In the genomic region with DNA sequence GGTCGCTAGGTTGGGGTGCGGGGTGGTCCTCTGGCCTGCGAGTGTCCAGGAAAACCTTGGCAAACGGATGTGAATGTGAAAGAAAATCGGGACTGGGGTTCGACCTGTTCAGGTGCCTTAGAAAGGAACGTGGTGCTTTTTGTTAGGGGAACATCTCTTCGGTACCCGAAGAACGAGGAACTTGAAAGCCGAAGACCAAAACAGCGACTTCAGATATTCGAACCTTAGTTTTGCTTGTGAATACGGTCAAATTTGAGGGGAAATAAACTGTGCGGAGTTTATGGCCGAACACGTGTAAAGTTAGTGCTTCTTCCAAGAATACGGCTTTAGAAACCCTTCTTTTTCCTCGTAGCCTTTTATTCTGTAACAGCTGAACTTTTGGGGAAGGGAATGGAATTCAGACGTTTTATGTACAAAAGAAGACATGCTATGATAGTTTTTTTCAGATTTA, we compare ENCODE assay signal across 8 mouse cellular contexts. TPM values are rescaled to one million over a fixed set of nuclear protein-coding genes. Genes with fewer than 3 reads are reported as not detected.
A peak's percentile ranks its signal among the peaks of the same experiment; 100 is the strongest.
DNase-seq lines count a peak whose midpoint lies in the region; ATAC-seq and TF ChIP-seq lines count a peak whose summit lies in the region.

No protein-coding gene starts in this region.

- no peaks in the 10 kb centered on the region for H3K27me3 ChIP-seq in liver, adult 2 months (ENCODE audit: control insufficient read depth, insufficient read depth, low read length)
- H3K27me3 ChIP-seq in hindbrain, embryonic 15.5 days, result no peaks in the 10 kb centered on the region
- no peaks in the 10 kb centered on the region for H3K27me3 ChIP-seq in midbrain, embryonic 14.5 days (ENCODE audit: control insufficient read depth, insufficient read depth, low read length)

- H3K79me2 ChIP-seq in liver, adult 2 months (ENCODE audit: control insufficient read depth, insufficient read depth, low read length), result peaks cover 15% of the 10 kb centered on the region

- peaks cover 19% of the 10 kb centered on the region for H3K4me1 ChIP-seq in liver, adult 2 months (ENCODE audit: control insufficient read depth, insufficient read depth, low read length)
- H3K4me1 ChIP-seq in bone marrow macrophage, adult 2 months (ENCODE audit: control insufficient read depth, insufficient read depth, low read length), result peaks cover 17% of the 10 kb centered on the region
- H3K4me1 ChIP-seq in hindbrain, embryonic 15.5 days (replicated peaks), result peaks cover 27% of the 10 kb centered on the region
- peaks cover 28% of the 10 kb centered on the region for H3K4me1 ChIP-seq in midbrain, embryonic 14.5 days (ENCODE audit: control insufficient read depth, insufficient read depth, low read length)

- H3K4me3 ChIP-seq in liver, adult 2 months (ENCODE audit: insufficient read depth, low read depth, low read length), result peak overlapping the region; percentile 100
- peak overlapping the region; percentile 94 for H3K4me3 ChIP-seq in bone marrow macrophage, adult 2 months (ENCODE audit: insufficient read depth, low read length)
- peak overlapping the region; percentile 93 for H3K4me3 ChIP-seq in hindbrain, embryonic 15.5 days
- peak overlapping the region; percentile 86 for H3K4me3 ChIP-seq in midbrain, embryonic 14.5 days (replicated peaks; ENCODE audit: low read depth, low read length)

- peak overlapping the region; percentile 99 for H3K9ac ChIP-seq in liver, adult 2 months (ENCODE audit: low read depth, low read length)
- peak overlapping the region; percentile 100 for H3K9ac ChIP-seq in hindbrain, embryonic 15.5 days
- H3K9ac ChIP-seq in midbrain, embryonic 14.5 days (replicated peaks; ENCODE audit: low read length), result peak overlapping the region; percentile 98

- H3K4me2 ChIP-seq in hindbrain, embryonic 15.5 days, result peak overlapping the region; percentile 89
- peak overlapping the region; percentile 90 for H3K4me2 ChIP-seq in midbrain, embryonic 14.5 days (ENCODE audit: low read length)

- ATAC-seq in hindbrain, embryonic 15.5 days (ENCODE audit: low FRiP score, low read depth), result no peak
- ATAC-seq in midbrain, embryonic 14.5 days (ENCODE audit: low FRiP score, low TSS enrichment), result no peak

- TF ChIP-seq CTCF in liver, adult 2 months (IDR thresholded peaks at IDR 0.05; ENCODE audit: low read depth, low read length), result no peak
- no peak for TF ChIP-seq CTCF in bone marrow macrophage, adult 2 months (IDR thresholded peaks at IDR 0.05; ENCODE audit: low read depth, low read length)

- DNase-seq in liver, adult 2 months (ENCODE audit: extremely low read depth, low read depth, low spot score), result no peak
- DNase-seq in liver, result no peak
- peak; percentile 49 for DNase-seq in midbrain, embryonic 14.5 days
- DNase-seq in layer of hippocampus, adult 18-20 months (ENCODE audit: low spot score in 2 of 2), result no peak
- DNase-seq in urinary bladder, adult 2 months (ENCODE audit: low spot score), result no peak
- no peak for DNase-seq in spleen, postnatal 14 days (ENCODE audit: low spot score in 2 of 2)

- H3K36me3 ChIP-seq in liver, adult 2 months (ENCODE audit: control insufficient read depth, insufficient read depth, low read length), result no peaks in the 10 kb centered on the region
- no peaks in the 10 kb centered on the region for H3K36me3 ChIP-seq in hindbrain, embryonic 15.5 days
- H3K36me3 ChIP-seq in midbrain, embryonic 14.5 days (ENCODE audit: control insufficient read depth, insufficient read depth, low read length), result no peaks in the 10 kb centered on the region

- no peak for TF ChIP-seq POLR2A in liver, adult 2 months (IDR thresholded peaks at IDR 0.05; ENCODE audit: extremely low read depth, insufficient read depth, low read length)
- TF ChIP-seq POLR2A in bone marrow macrophage, adult 2 months (IDR thresholded peaks at IDR 0.05; ENCODE audit: borderline replicate concordance, low read depth, low read length), result no peak

- 1% methylated on average over 20 of the region's 20 CpGs for WGBS in liver, adult 2 months
- WGBS in hindbrain, embryonic 15.5 days, result under 1% methylated on average over 20 of the region's 20 CpGs
- under 1% methylated on average over 20 of the region's 20 CpGs for whole genome bisulfite sequencing in midbrain, embryonic 14.5 days

- H3K9me3 ChIP-seq in hindbrain, embryonic 15.5 days, result no peaks in the 10 kb centered on the region
- H3K9me3 ChIP-seq in midbrain, embryonic 14.5 days (ENCODE audit: control insufficient read depth, low read length), result no peaks in the 10 kb centered on the region

- H3K27ac ChIP-seq in liver, adult 2 months (replicated peaks; ENCODE audit: insufficient read depth, low read depth, low read length), result peak overlapping the region; percentile 59
- H3K27ac ChIP-seq in bone marrow macrophage, adult 2 months (ENCODE audit: insufficient read depth, low read depth, low read length), result peak overlapping the region; percentile 93
- peak overlapping the region; percentile 99 for H3K27ac ChIP-seq in hindbrain, embryonic 15.5 days (replicated peaks)
- H3K27ac ChIP-seq in midbrain, embryonic 14.5 days (replicated peaks; ENCODE audit: low read depth, low read length), result peak overlapping the region; percentile 98

RNA-seq across cellular contexts. Expression of a gene that starts 1.0 kb away (rescaled TPM):
- 43.0 and 59.5 TPM in 2 replicates for total RNA-seq in liver, adult 2 months (2014; rRNA removed)
- polyA plus RNA-seq in liver, adult 2 months (2012; rRNA removed), result 16.0 and 18.0 TPM in 2 replicates
- 90.6 and 99.6 TPM in 2 replicates for polyA plus RNA-seq in bone marrow macrophage, adult 2 months (2012; ENCODE audit: insufficient read depth, insufficient read length, missing spikeins)
- polyA plus RNA-seq in hindbrain, embryonic 15.5 days (2015; fragmentation: Nextera tagmentation; extraction: Ambion mirVana), result 46.8 and 46.9 TPM in 2 replicates
- polyA plus RNA-seq in midbrain, embryonic 14.5 days (2014; fragmentation: Nextera tagmentation; extraction: Ambion mirVana), result 69.9 and 83.5 TPM in 2 replicates
- 100 to 1,000 TPM; 195 to 211 TPM for total RNA-seq in layer of hippocampus, adult 18-20 months (2021)
- polyA plus RNA-seq in urinary bladder, adult 2 months (2012; rRNA removed), result 56.5 and 59.3 TPM in 2 replicates
